Mouse (Mus musculus) heart, postnatal 36 days (tissue): ENCODE data around the gene Cdhr2. TPM values are rescaled to one million over a fixed set of nuclear protein-coding genes. Genes with fewer than 3 reads are reported as not detected.

Source experiments
- DNase-seq, 2 experiments: peaks; one replicate each; pipeline ENCODE4 v3.0.0; 2021 to 2022
- intact Hi-C: fragments of 180-260 bp; cut with DNase I; formaldehyde crosslinking; loops from one replicate; pipeline ENCODE4 v1.15.1; 2025
- total RNA-seq, 2 experiments: library from RNA; stranded (reverse); gene quantifications; 2 replicates each; pipeline ENCODE4 v1.2.3; 2021

The Cdhr2 gene
- total RNA-seq, 2 experiments from 2014 or later, result not detected

DNA sequence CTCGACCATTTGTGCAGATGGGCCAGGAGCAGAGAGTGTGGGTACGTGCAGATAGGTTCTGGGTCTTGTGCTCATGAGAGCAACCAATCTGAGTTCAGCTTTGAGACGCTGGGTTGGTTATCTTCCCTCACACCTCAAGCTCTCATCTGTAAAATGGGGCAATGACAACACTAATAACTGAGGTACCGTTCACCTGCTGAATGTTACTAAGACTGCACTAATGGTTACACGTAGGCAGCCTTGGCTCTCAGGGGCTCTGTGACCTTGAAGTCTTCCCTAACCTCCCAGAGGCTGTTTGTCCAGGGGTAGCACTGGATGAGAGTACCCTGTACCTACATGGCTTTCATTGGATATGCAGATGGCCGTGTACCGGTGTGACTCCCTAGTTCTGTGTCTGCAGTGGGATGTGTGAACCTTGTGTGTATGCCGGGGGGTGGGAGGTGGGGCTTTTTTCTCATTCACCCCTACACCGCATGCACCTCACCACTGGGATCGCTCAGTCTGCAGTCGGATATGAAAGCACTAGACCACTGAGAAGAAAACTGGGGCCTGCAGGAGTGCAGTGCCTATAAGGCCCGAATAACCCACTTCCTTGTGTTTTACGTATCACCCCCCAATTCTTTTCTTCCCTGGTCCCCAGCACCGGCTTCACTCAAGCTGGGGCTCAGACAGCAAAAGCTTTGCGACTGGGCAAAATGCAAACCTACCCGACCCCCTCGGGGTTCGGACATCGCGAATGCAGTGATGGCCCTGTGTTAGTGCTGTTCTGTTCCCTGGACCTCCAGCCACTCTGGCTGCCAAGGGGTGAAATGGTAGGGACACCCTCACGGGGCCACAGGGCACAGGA, 8.3 kb upstream of the Cdhr2 start:
- intact Hi-C loops, result no loop called here

DNA sequence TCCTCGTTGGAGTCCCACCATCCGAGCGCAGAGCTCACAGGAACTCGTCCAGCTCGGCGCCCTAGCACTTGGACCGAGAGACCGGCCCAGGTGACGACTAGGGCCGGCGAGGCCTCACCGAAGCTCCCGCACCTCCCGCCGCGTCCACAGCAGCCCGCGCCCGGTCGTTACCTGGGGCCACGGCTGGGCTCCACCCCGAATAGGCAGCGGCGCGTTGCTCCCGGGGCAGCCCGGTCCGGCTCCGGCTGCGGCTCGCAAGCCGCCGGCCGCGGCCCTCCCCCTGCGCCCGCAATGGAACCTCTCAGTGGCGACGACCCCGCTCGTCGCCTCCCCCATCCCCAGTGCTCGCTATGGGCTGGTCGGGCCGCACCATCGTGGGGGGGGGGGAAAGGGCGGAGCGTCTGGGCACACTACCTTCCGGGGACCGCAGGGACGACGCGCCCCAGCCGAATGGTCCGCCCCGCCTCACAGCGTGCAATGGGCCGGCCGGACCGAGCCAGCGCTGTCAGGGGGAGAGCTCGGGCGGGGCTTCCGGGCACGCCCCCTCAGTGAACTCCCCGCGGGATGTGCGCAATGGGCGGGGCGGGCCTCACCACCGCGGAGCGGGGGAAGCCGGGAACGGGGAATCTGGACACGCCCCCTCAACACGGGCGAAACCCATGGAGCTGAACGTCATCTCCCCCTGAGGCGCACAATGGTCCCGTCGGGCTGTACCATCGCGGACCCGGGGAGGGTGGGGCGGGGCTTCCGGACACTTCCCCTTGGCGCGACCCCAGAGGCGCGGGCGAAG, 7.5 kb upstream of the Cdhr2 start, which contains the start of gene Rnf44:
TSS of gene Rnf44 (minus strand) at position 350 of the 790 bp plus-strand sequence.
- intact Hi-C loops, result no loop called here
- DNase-seq, result peak; percentile 97 to 99

More for the DNA sequence above, 8.3 kb upstream of the Cdhr2 start:
- no peak for DNase-seq

DNA sequence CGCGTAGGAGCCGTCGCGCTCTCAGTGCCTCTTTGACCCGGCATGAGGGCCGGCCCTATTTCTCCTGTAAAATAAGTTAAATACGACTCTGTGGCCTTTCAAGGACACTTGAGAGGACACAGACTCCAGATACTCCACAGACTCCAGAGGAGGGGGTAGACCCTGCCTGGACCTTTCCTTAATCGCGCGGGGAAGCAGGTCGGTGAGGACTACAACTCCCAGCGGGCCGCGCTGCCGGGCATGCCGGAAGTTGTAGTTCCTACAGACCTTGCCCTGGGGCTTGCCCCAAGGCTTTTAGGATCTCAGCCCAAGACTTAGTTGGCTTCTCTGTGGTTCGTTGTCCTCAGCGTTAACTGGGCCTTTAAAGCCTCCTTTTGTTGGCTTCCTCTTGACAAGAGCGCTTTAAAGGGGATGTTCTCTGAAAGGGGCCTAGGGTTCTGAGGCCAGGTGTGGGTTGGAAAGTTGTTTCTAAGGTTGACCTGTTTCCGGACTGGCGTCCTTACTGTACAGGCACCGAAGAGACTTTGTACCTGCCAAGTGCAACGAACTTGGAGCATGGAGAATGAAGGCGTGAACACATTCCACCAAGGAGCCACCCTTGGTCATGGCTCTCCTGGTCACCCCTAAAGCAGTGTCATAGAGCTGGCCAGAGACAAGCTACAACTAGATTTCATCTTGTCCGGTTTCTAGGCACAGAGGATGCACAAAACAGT, 6.8 kb upstream of the Cdhr2 start:
- DNase-seq, result peak in 1 of 2 experiments; percentile 89
- intact Hi-C loops, result no loop called here

DNA sequence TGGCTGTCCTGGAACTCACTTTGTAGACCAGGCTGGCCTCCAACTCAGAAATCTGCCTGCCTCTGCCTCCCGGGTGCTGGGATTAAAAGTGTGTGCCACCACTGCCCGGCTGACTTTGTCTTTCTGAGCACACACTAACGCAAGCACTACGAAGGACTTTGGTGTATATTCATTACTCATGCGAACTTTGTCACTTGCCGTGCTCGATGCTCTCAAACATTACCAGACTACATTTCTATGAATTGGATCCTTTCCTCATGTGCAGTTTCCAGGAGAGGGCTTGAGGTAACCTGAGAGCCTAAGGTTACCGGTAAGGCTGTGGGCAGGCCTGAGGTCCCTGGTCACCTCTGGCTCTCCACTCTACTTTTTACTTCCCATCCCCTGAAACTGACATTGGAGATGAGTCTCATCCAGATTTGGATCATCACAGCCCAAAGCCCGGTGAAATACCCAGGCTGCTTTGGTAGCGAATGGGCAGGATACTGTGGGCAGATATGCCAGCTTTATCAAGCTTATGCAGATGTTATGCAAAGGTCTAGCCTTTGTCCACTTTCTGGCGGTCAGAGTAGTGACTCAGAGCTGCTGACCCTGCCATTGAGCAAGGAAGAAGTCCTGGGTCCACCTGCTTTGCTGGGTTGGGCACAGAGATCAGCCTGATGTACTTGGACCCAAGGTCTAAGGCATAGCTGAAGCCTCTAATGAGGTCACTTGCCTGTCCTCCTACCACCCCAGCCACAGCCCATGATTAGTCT, 5.6 kb upstream of the Cdhr2 start:
- intact Hi-C loops, result no loop called here
- DNase-seq, result no peak

DNA sequence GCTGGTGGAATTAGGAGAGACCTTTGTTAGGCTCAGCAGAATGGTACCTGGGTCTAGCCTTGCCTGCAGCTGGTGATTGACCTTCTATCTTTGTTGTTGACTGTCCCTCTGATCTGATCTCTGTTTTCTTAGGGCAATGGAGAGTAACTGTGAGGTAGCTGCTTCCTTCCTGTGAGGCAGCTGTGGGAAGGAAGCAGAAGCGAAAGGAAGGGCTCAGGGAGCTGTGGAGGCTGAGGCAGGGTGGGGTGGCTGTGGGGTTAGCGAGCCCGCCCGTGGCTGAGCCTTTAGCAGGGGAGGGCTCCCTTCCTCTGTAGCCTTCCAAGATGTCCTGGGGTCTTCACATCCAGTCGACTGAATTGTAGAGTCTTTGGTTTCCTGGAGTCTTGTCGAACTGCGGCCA, 1.2 kb downstream of the Cdhr2 start:
- no peak for DNase-seq
- intact Hi-C loops, result no loop called here

DNA sequence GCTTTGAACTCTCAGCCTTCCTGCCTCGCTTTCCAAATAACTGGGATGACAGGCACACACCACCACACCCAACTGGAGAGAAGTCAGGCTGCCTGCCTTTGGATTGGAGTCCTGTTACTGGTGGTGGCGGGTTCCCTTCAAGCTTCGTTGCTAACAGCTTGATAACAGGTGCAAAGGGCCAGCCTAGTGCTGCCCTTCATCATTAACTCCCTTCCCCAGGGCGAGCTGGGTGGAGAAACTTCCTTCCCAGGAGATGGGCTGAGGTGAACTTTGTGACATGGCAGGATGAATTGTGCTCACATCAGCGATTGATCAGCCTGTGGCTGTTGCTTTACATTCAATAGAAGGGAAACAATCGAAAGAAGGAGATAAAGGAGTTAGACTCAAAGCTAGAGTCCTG, 3.6 kb downstream of the Cdhr2 start:
- intact Hi-C loops, result no loop called here

DNA sequence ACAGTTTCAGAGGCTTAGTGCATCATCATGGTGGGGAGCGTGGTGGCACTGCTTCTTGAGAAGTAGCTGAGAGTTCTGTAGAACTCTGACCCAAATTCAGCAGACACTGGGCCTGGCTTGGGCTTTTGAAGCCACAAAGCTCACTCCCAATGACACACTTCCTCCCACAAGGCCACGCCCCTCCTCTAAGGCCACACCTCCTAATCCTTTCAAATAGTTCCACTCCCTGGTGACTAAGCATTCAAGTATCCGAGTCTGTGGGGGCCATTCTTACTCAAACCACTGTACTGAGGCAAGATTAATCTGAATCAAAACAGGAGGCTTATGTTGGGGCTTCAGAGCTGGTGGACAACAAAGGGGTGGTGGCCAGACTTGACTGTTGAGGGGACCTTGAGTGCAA, 9.6 kb downstream of the Cdhr2 start:
- intact Hi-C loops, result no loop called here
- DNase-seq, result no peak

More for the DNA sequence above, 3.6 kb downstream of the Cdhr2 start:
- DNase-seq, result no peak

DNA sequence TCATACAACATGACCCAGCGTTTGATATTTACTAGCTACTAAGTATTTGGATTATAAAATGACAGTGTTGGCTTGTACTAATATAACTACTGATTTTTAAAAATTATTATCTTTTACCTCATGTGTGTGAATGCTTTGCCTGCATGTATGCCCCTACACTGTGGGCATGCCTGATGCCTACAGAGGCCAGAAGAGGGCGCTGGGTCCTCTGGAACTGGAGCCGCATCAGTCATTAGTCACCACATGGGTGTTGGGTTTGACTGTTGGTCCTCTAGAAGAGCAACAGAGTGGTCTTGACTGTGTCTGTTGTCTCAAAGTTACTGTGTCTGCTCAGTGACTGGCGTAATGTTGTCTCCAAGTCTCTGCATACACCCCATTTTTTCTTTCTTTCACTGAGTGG, 13.1 kb downstream of the Cdhr2 start:
- intact Hi-C loops, result no loop called here
- no peak for DNase-seq

DNA sequence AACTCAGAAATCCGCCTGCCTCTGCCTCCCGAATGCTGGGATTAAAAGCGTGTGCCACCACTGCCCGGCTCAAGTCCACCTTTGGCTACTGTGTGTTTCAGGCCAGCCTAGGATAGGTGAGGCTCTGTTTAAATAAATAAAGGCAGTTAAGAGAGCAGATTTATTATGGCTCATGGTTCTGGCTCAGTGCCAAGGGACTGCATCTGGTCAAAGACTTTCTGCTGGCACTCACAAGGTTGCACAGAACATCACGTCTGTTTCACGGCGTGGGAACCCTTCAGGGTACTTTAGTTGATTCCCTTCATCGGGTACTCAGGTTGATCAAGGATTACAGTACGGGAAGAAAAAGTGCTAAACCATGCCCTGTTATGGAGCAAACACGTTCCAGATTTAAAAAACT, 13.7 kb downstream of the Cdhr2 start:
- no peak for DNase-seq
- intact Hi-C loops, result no loop called here

DNA sequence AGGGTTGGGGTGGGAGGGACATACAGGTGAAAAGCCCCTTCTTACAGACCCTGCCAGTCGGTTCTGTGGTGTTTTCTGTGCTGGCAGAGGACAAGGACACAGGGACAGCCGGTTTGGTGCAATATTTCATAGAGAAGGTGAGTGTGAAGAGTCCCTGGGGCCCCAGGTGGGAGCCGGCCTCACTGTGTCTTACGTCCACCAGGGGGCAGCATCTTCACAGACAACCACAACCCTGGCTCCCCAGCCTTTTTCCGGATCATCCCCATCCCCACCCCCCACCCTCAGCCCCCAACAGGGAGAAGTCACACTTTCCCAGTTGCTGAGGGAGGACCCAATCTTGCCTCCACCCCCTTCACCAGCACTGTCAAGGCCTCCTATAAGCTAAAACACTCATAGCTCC, 15.7 kb downstream of the Cdhr2 start:
- peak; percentile 34 to 49 for DNase-seq

DNA sequence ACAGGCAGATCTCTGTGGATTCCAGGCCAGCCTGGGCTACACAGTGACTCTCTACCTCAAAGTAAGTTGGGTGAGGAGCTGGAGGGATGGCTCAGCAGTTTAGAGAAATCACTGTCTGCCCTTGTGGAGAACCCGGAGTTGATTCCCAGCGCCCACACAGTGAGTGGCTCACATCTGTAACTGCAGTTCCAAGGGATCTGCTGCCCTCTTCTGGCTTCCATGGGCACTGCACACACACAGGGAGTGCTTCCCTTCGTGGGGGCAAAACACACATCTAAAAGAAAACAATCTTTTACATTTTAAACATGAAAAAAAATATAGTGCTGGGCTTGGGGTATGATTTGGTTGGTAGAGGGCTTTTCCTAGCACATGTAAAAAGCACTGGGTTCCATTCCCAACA, 21.9 kb downstream of the Cdhr2 start:
- intact Hi-C loops, result no loop called here

More for the DNA sequence above, 15.7 kb downstream of the Cdhr2 start:
- intact Hi-C loops, result loop anchor here (1.0 kb wide), 1 partner anchor 49 kb away; the partner anchor contains the start of gene Sncb

DNA sequence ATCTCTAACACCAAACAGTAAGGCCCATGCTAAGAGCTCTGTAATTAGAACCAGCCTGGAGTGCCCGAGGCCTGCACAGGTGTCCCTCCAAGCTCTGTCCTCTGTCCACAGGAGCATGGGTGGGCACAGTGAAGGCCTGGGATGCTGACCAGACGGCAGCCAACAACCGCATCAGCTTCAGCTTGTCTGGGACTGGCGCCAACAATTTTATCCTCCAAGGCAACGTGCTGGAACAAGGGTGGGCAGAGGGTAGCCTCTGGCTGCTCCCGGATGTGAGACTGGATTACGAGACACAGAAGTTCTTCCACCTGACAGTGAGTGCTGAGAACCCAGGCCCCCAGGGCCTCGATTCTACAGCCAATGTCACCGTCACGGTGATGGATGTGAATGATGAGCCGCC, 24.9 kb downstream of the Cdhr2 start:
- intact Hi-C loops, result no loop called here

More for the DNA sequence above, 21.9 kb downstream of the Cdhr2 start:
- no peak for DNase-seq

DNA sequence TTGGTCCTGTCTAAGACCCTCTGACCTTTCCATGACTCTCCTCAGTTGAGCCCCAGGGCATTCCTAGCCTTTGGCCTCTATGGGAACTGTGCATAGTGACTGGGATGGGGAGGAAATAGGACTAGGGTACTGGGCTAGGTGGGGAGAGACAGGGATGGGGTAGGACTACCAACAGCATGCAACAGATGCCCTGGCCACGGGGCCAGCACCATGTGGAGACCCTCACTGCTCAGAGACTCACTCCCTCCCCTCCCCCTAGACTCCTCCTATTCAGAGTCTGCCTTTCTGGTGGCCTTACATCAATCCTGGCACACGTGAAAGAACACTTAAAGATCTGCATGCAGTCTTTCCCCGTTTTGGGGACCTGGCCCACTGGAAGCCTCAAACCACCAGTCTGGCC, 35.7 kb downstream of the Cdhr2 start:
- no peak for DNase-seq
- intact Hi-C loops, result no loop called here

More for the DNA sequence above, 24.9 kb downstream of the Cdhr2 start:
- DNase-seq, result no peak

DNA sequence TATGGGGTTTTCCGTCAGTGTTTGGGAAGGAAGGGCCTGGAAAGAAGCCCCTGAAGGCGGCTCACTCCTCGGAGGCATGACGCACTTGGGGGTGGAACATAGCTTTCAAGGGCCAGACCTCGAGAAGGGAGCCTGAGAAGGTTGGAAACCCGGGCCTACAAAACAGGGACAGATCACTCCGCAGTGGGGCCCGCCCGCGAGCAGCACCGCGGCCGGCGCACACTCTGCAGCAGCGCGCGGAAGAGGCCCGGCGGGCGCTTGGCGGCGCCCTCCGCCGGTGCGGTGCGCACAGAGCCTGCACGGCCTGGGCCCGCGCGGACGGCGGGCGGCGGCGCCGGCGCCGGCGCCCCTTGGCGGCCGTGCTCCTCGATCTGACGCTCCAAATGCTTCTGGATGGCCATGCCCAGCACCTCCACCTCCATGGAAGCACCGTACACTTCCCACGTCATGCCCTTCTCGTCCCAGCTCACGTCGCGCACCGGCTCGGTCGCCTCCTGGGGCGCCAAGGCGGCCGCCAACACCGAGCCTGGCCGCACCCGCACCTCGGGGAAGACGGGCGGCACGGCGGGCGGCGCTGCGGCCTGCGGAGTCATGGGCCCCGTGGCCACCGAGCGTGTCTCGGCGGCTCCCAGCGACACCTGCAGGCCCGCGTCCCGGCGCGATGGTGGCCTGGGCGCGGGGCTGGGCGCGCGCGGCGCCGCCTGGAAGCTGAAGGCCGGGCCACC, 36.4 kb downstream of the Cdhr2 start:
- no peak for DNase-seq
- intact Hi-C loops, result no loop called here

DNA sequence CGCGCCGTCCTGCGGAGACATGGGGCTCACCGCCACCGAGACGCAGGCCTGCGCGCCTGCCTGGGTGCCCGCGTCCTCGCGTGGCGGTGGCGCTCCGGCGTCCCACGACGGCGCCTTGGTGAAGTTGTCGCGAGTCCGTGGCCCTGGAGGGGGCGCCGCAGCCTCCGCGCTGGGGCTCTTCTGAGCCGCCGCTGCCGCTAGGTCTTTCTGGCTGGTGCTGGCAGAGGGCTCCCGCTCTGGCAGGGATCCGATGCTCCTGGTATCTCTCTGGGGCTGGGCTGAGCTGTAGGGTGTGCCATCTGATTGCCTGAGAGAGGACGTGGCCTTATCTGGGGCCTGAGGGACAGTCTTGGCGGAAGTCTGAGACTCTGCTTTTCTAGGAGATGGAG, 36.9 kb downstream of the Cdhr2 start:
- intact Hi-C loops, result no loop called here
- no peak for DNase-seq

DNA sequence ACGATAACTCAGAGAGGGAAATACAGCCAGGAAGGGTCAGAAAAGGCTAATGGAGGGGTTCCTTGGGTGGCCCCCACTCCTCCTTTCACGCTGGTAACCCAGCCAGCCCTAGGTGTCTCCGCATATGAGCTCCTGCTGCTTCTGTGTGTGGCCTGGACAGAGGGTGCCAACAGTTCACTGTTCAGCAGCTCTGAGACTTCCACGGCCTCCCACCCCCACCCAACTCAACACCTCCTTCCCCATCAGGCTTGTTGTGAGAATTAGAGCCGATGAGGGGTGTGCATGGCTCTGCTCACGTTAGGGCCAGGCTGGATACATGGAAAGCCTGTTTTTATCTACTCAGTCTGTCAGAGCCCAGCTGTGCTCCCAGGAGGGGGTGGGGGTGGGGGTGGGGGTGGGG, 44.8 kb downstream of the Cdhr2 start:
- no peak for DNase-seq
- intact Hi-C loops, result no loop called here

DNA sequence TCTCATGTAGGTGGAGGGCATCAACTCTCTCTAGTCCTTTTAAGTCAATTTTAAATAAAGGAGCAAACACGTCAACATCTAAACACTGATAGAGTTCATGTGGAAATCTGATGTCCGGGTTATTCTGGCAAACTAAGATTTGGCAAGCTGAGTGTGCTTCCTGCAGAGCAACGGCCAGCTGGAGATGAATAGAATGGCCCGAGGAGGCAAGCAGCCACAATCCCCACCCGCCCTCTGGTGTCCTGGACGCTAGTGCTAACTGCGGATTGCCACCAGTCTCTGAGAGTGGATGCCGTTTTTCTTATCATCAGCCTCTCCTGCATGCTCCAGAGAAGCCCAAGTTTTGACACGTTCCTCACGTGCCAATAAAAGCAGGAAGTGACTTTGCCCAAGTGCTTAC, 45.6 kb downstream of the Cdhr2 start:
- no peak for DNase-seq
- intact Hi-C loops, result no loop called here

DNA sequence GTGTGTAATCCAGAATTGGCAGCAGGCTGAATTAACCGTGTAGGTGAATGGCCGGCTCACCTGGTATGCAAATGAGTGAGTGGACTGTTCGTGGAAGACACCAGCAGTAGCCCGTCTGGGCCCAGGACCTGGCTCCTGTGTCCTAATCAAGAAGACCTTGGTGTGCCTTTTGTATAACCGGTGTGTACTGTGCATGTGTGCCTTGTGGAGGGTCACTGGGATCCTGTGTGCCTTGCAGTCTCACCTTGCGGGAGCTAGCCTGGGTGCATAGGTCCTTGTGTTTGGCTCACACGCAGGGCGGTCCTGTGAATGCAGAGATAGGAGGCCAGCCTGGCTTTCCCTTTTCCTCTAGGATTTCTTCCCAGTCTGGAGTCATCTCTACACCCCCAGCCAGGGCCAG, 46.9 kb downstream of the Cdhr2 start:
- no peak for DNase-seq
- intact Hi-C loops, result no loop called here

DNA sequence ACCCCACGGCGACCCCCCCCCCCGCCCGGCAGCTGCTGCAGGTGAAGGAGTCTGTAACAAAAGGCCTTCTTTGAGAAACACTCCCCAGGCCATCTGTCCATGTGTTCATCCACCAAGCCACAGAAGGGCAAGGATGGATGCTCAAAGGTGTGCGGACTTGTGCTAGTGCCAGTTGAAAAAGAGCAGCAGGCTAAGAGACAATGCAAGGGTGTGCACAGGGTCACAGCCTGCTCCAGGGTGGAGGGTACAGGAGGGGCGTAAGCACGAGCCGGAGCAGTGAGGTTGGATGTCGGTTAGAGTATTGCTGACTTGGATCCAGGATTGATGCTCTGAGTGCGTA, 47.4 kb downstream of the Cdhr2 start:
- intact Hi-C loops, result no loop called here
- no peak for DNase-seq
